Mouse (Mus musculus) erythroblast, embryonic 14.5 days (primary cell): ENCODE results near the gene Gm6096.

Experiments
- GATA1 ChIP-seq: IDR thresholded peaks from 2 replicates; pipeline ENCODE4 v1.6.1; 2012; ENCODE audit warnings: low read length, inconsistent platforms, mixed read lengths
- TAL1 ChIP-seq: IDR thresholded peaks from 3 replicates; pipeline ENCODE4 v1.6.1; 2012; ENCODE audit warnings: low read length, inconsistent platforms, mixed read lengths

DNA sequence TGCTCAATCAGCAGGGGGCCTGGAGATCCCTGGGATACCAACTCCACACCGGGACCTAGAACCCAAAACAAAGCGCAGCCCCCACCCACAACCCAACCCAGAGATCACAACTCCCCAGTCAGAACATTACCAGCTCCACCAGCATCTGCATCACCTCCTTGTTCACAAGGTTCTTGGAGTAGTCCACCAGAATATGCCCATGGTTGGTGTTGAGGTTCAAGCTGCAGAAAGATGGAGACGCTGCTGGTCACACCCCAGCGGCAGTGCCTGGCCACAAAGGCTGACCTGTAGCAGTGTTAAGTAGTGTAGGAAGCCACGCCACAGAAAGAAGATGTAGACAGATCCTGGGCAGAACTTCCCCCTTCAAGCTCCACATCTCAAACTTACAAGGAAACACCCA lies 21.7 kb upstream of the Gm6096 start:
- TF ChIP-seq GATA1 = no peak
- TF ChIP-seq TAL1 = no peak
